Mouse (Mus musculus) skeletal muscle tissue, adult 2 months (tissue): ENCODE data around the gene Cdpf1.
"Not testable (repeated sequence)": the region's sequence is repeated elsewhere in the genome, so short reads cannot be mapped to it uniquely, and the experiment has no call there.

Experiments
- DNase-seq: peaks from one replicate; pipeline ENCODE4 v3.0.0-alpha.2; 2012; ENCODE audit warnings: low read depth, low spot score

Cdpf1 gene

GRCm38 (mm10) chr15:85808434-85808833 lies 3.1 kb downstream of the Cdpf1 start:
- no peak for DNase-seq

- DNase-seq, result no peak
Measured at GRCm38 (mm10) chr15:85808031-85808430, 3.5 kb downstream of the Cdpf1 start.

GRCm38 (mm10) chr15:85807404-85807803 lies 4.1 kb downstream of the Cdpf1 start:
- no peak for DNase-seq

- no peak for DNase-seq
Measured at GRCm38 (mm10) chr15:85806886-85807285, 4.6 kb downstream of the Cdpf1 start.

DNA sequence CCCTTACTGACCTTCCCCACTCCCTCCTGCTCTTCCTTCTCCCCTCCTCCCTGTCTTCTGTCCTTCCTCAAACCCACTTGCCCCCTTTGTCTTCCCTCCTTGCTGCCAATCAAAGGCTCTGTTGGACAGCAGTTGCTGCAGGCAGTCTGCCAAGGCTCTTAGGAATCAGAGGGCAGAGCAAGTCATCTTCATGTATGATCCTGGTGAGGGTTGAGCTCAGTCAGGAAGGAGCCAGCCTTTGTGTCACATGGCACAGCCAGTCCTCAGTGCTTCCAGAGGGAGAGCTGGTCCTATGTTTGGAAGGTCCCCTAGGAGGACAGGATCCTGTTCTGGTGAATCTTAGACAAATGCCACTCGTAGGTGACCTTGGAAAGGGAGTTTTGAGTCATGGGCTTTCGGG lies 8.6 kb downstream of the Cdpf1 start:
- DNase-seq, result no peak

- DNase-seq, result peak; percentile 63
Measured at GRCm38 (mm10) chr15:85798676-85799075, 12.8 kb downstream of the Cdpf1 start.

GRCm38 (mm10) chr15:85795516-85795915 lies 16.0 kb downstream of the Cdpf1 start:
- no peak for DNase-seq

DNA sequence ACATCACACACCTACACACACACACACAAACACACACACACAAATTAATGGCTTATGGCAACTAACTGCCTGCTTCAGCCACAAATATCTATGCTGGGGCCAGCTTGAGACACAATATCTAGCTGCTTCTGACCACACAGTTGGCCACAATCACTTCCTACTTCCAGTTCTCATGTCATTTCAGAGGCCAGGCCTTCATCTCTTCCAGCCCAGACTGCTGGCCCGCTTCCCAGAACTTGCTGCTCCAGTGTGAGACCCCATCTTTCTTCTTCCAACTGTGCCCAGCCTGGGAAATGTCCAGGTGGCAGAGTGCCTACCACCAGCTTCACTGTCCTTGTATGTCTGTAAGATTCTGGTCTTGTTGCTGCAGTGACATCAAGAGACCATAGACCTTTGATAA lies 18.7 kb downstream of the Cdpf1 start:
- DNase-seq, result no peak

GRCm38 (mm10) chr15:85791449-85791848 lies 20.0 kb downstream of the Cdpf1 start:
- no peak for DNase-seq

DNA sequence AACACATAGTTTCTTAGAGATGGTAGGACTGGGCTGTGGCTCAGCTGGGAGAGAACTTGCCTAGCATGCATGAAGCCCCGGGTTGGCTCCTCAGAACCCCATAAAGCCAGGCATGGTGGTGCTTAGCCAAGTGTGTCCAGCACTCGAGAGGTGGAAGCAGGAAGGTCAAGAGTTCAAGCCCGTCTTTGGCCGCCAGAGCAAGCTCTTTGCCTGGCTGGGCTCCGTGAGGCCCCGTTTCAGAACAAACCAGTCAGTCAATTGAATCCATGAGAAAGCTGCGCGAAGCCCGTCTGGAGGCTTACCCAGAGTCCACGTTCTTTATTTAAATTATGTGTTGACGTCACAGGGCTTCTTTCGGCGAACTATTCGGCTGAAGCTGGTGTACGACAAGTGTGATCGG lies 22.9 kb downstream of the Cdpf1 start:
- DNase-seq, result no peak

DNA sequence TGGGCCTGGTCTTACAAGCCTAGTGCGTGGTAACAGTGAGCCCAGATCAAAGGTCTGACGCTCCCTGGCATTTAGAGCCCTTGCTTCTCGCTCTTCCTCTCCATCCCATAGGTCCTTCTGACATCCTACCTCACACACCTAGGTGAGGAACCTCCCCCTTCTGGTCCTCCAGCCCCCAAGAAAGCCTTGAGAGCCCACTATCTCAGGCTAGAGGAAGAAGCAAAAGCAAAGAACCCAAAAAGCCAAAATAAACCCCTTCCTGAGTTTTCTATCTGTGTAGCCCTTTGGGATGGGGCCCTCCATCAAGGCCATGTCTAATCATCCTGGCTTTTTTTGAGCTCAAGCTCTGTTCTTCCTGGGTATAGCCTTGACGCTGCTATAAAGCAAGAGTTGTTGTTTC lies 23.4 kb downstream of the Cdpf1 start:
- no peak for DNase-seq

- DNase-seq, result no peak
Measured at GRCm38 (mm10) chr15:85787482-85787881, 24.0 kb downstream of the Cdpf1 start.

- no peak for DNase-seq
Measured at GRCm38 (mm10) chr15:85786711-85787110, 24.8 kb downstream of the Cdpf1 start.

- no peak for DNase-seq
Measured at GRCm38 (mm10) chr15:85784341-85784740, 27.2 kb downstream of the Cdpf1 start.

GRCm38 (mm10) chr15:85783146-85783545 lies 28.4 kb downstream of the Cdpf1 start:
- DNase-seq, result no peak

- DNase-seq, result not testable (repeated sequence)
Measured at GRCm38 (mm10) chr15:85778891-85779290, 32.6 kb downstream of the Cdpf1 start.

DNA sequence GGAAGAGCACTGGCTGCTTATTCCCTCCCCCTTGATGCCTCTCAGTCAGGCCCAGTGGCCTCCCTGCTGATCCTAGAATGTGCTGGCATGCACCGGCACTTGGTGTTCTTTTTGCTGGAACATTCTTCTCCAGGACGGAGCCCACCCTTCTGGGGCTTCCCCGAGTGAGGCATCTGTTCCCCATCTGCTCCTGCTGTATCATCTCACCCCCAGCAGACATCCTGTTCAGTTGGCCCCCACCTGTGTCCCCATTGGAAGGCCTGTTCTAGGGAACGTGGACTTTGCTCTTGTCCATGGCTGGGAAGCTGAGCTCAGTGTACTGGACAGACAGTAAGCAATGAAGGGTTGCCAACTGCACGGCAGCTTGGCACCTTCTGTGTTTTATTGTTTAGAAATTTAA lies 34.7 kb downstream of the Cdpf1 start:
- peak; percentile 31 for DNase-seq

DNA sequence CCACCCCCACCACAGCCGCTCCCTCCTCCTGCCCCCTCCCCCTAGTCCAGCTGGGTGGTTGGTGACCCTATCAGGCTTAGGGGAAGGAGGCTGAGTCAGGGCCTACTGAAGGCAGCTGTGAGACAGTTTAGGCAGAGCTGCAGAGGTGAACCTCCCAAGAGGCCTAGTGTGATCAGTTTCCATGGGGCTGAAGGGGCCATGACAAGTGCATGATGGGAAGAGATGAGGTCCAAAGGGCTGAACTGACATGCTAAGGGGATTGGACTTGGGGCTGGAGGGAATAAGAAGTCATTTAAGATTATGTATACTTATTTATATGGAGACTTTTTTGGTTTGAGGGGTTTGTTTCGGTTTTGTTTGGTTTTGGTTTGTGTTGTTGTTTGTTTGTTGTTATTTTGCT lies 35.3 kb downstream of the Cdpf1 start:
- no peak for DNase-seq

DNA sequence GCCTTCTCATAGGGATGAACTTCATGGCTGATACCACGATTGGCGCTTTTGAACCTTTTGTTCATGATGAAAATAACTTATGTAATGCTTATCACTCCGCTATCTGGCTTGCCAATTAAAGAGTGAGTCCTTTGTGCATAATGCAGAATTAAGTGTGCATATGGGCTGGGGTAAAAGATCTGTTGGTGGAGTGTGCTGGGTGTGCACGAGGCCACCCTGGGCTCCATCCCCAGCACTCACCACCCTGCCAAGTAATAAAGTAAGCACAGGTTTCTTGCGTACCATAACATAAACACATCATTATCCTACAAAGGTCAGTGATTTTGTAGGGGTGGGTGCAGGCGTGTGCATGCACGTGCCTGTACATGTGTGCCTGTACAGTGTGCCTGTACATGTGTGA lies 36.5 kb downstream of the Cdpf1 start:
- no peak for DNase-seq

GRCm38 (mm10) chr15:85774419-85774818 lies 37.1 kb downstream of the Cdpf1 start:
- no peak for DNase-seq

- DNase-seq, result no peak
Measured at GRCm38 (mm10) chr15:85772146-85772740, 39.3 kb downstream of the Cdpf1 start.

DNA sequence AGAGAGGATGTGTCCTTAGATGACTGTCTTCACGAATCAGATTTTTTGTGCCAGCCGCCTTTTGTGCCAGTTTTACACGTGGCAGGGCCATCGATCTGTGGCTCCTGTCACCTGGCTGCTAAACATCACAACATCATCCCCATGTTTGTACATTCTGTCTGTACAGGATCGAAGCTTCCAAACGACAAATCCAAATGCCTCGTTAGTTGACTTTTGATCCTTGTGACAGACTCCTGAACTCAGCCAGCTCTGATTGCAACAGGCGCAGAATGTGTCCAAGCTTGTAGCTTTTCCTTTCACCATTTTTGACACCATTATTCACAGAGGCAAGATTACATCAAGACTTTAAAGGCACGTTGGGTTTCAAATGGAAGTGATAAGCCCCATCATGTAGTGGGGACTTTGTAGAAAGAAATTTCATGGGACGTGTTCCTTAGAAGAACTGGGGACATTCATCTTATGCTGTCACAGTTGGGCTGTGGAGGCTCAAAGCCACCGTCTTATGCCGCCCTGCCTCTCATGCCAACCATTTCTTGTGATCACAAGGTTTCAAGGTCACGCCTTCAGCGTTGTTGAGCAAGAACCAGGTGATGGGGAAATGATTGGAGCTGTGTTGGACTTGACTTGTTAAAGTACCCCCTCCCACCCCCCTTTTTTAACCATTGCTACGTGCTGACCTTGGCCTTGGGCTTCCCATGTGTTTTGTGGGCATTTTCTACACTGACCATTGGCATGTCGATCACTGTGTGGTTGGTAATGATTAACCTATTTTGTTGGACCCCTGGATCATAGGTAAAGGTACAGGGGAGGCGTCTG lies 40.0 kb downstream of the Cdpf1 start:
- DNase-seq, result no peak

DNA sequence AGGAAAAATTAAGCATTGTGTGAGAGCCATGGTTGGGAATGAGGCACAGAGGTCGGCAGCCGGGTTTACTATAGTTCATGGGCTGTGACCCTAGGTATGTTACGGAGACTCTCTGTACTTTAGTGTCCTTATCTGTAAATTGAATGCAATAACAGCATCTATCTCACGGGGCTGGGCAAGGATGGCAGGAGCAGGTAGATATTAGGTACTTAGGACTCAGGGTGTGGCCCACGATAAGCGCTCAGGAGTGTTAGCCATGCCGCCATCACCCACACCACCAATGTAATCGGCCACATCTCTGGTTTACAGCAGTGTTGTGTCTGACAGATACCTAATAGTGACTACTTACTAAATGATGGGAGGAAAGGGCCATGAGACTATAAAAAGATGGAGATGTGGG lies 42.5 kb downstream of the Cdpf1 start:
- DNase-seq, result no peak
